ENCODE assay signal across 8 mouse cellular contexts in genomic region chr12:53252213-53252571, GRCm38 (mm10). TPM values are rescaled to one million over a fixed set of nuclear protein-coding genes. Genes with fewer than 3 reads are reported as not detected.
DNase-seq lines count a peak whose midpoint lies in the region; ATAC-seq and TF ChIP-seq lines count a peak whose summit lies in the region.

No protein-coding gene starts in this region.

- peak overlapping the region; percentile 96 for H3K4me2 ChIP-seq in kidney, postnatal 0 days (ENCODE audit: low read length)
- peak overlapping the region; percentile 86 for H3K4me2 ChIP-seq in embryonic facial prominence, embryonic 13.5 days
- H3K4me2 ChIP-seq in intestine, embryonic 16.5 days (ENCODE audit: low read depth, low read length), result peak overlapping the region; percentile 96
- peak overlapping the region; percentile 82 for H3K4me2 ChIP-seq in midbrain, embryonic 16.5 days (ENCODE audit: low read length)

- ATAC-seq in kidney, postnatal 0 days (replicated peaks; ENCODE audit: low FRiP score, low read depth), result peak; percentile 48
- peak; percentile 19 for ATAC-seq in Patski
- ATAC-seq in embryonic facial prominence, embryonic 13.5 days (ENCODE audit: insufficient number of reproducible peaks, insufficient read depth, low FRiP score, low TSS enrichment, low read depth), result 0 out of 2 replicates have a peak, but pooled peaks have one; percentile 23
- peak; percentile 48 for ATAC-seq in intestine, embryonic 16.5 days
- peak; percentile 21 for ATAC-seq in midbrain, embryonic 16.5 days

- in situ Hi-C loops in Patski (cut with MboI; ENCODE audit: low pct_unique_long_range_greater_than_20kb), result no loop called here

- H3K27ac ChIP-seq in kidney, postnatal 0 days, result 0 out of 2 replicates have a peak overlapping the region, but pooled peaks have one; percentile 72
- peak overlapping the region; percentile 90 for H3K27ac ChIP-seq in embryonic facial prominence, embryonic 13.5 days
- H3K27ac ChIP-seq in intestine, embryonic 16.5 days (ENCODE audit: low read length), result peak overlapping the region; percentile 76; the same call in 1 of the 2 replicates
- peak overlapping the region; percentile 98 for H3K27ac ChIP-seq in midbrain, embryonic 16.5 days (ENCODE audit: low read length)

- POLR2A ChIA-PET in Patski (lab: Charles Lee), result no interaction called here

- no peak for TF ChIP-seq CTCF in kidney, postnatal 0 days (IDR thresholded peaks at IDR 0.05; ENCODE audit: low read depth)
- TF ChIP-seq CTCF in Patski (IDR thresholded peaks at IDR 0.05), result no peak

- no peaks in the 10 kb centered on the region for H3K9me3 ChIP-seq in kidney, postnatal 0 days (replicated peaks; ENCODE audit: low read length)
- no peaks in the 10 kb centered on the region for H3K9me3 ChIP-seq in embryonic facial prominence, embryonic 13.5 days
- H3K9me3 ChIP-seq in intestine, embryonic 16.5 days (ENCODE audit: control insufficient read depth, low read length), result no peaks in the 10 kb centered on the region
- H3K9me3 ChIP-seq in midbrain, embryonic 16.5 days (replicated peaks; ENCODE audit: control insufficient read depth, low read length, poor library complexity, severe bottlenecking), result no peaks in the 10 kb centered on the region

- peak overlapping the region; percentile 80 for H3K4me3 ChIP-seq in kidney, postnatal 0 days (replicated peaks; ENCODE audit: low read depth, low read length)
- peak overlapping the region; percentile 74 for H3K4me3 ChIP-seq in embryonic facial prominence, embryonic 13.5 days
- peak overlapping the region; percentile 81 for H3K4me3 ChIP-seq in intestine, embryonic 16.5 days (ENCODE audit: low read length)
- peak overlapping the region; percentile 87 for H3K4me3 ChIP-seq in midbrain, embryonic 16.5 days (ENCODE audit: low read depth, low read length)

- H3K36me3 ChIP-seq in kidney, postnatal 0 days (ENCODE audit: insufficient read depth, low read length), result no peaks in the 10 kb centered on the region
- no peaks in the 10 kb centered on the region for H3K36me3 ChIP-seq in embryonic facial prominence, embryonic 13.5 days
- H3K36me3 ChIP-seq in intestine, embryonic 16.5 days (ENCODE audit: control insufficient read depth, insufficient read depth, low read length), result no peaks in the 10 kb centered on the region
- no peaks in the 10 kb centered on the region for H3K36me3 ChIP-seq in midbrain, embryonic 16.5 days (ENCODE audit: control insufficient read depth, insufficient read depth, low read length)

- H3K27me3 ChIP-seq in kidney, postnatal 0 days (ENCODE audit: insufficient read depth, low read length), result peaks cover 30% of the 10 kb centered on the region
- peaks cover 40% of the 10 kb centered on the region for H3K27me3 ChIP-seq in Patski
- H3K27me3 ChIP-seq in embryonic facial prominence, embryonic 13.5 days, result peaks cover 69% of the 10 kb centered on the region
- peaks cover 36% of the 10 kb centered on the region for H3K27me3 ChIP-seq in intestine, embryonic 16.5 days (replicated peaks; ENCODE audit: control insufficient read depth, insufficient read depth, low read length)
- H3K27me3 ChIP-seq in midbrain, embryonic 16.5 days (ENCODE audit: control insufficient read depth, insufficient read depth, low read depth, low read length), result no peaks in the 10 kb centered on the region

- peaks cover 6% of the 10 kb centered on the region; the same call in 1 of the 2 replicates for H3K4me1 ChIP-seq in kidney, postnatal 0 days (replicated peaks; ENCODE audit: insufficient read depth, low read length)
- peaks cover 29% of the 10 kb centered on the region for H3K4me1 ChIP-seq in embryonic facial prominence, embryonic 13.5 days
- H3K4me1 ChIP-seq in intestine, embryonic 16.5 days (ENCODE audit: control insufficient read depth, insufficient read depth, low read length), result peaks cover 14% of the 10 kb centered on the region
- peaks cover 25% of the 10 kb centered on the region for H3K4me1 ChIP-seq in midbrain, embryonic 16.5 days (ENCODE audit: control insufficient read depth, insufficient read depth, low read length)

- CTCF ChIA-PET in Patski (lab: Charles Lee), result no interaction called here

- peak overlapping the region; percentile 85 for H3K9ac ChIP-seq in kidney, postnatal 0 days (ENCODE audit: low read depth, low read length)
- peak overlapping the region; percentile 90 for H3K9ac ChIP-seq in embryonic facial prominence, embryonic 13.5 days
- H3K9ac ChIP-seq in intestine, embryonic 16.5 days (ENCODE audit: low read depth, low read length), result peak overlapping the region; percentile 85
- H3K9ac ChIP-seq in midbrain, embryonic 16.5 days (ENCODE audit: low read depth, low read length), result peak overlapping the region; percentile 97

- peak; percentile 46 for DNase-seq in kidney, postnatal 0 days (ENCODE audit: low spot score)
- no peak for DNase-seq in kidney, adult 18-20 months
- no peak for DNase-seq in Patski (ENCODE audit: low read depth, low spot score)
- no peak for DNase-seq in spleen, postnatal 14 days (ENCODE audit: low spot score in 2 of 2)
- DNase-seq in thymus, postnatal 0 days (ENCODE audit: low spot score), result no peak

- WGBS in kidney, postnatal 0 days, result 0% methylated on average over 9 of the region's 23 CpGs
- WGBS in embryonic facial prominence, embryonic 13.5 days, result 0% methylated on average over 20 of the region's 23 CpGs
- 0% methylated on average over 12 of the region's 23 CpGs for WGBS in intestine, embryonic 16.5 days
- 0% methylated on average over 13 of the region's 23 CpGs for WGBS in midbrain, embryonic 16.5 days

RNA-seq across cellular contexts. Expression of gene Npas3, which starts 3.7 kb away (rescaled TPM):
- polyA plus RNA-seq in kidney, postnatal 0 days (2015; fragmentation: Nextera tagmentation; extraction: Ambion mirVana), result 1.2 and 2.1 TPM in 2 replicates
- polyA plus RNA-seq in Patski (2021), result 0.08 TPM
- polyA plus RNA-seq in embryonic facial prominence, embryonic 13.5 days (2015; fragmentation: Nextera tagmentation; extraction: Ambion mirVana), result 4.3 and 6.2 TPM in 2 replicates
- 1.0 and 1.9 TPM in 2 replicates for polyA plus RNA-seq in intestine, embryonic 16.5 days (2015; fragmentation: Nextera tagmentation; extraction: Ambion mirVana)
- polyA plus RNA-seq in midbrain, embryonic 16.5 days (2015; fragmentation: Nextera tagmentation; extraction: Ambion mirVana), result 25.1 and 27.9 TPM in 2 replicates
- polyA plus RNA-seq in thymus, postnatal 0 days (2015; fragmentation: Nextera tagmentation; extraction: Ambion mirVana), result 0.07 and 0.12 TPM in 2 replicates
